Mouse (Mus musculus) cerebellum, adult 9-11 months (tissue): ENCODE results near the gene Atad1.
"Not testable (repeated sequence)": the region's sequence is repeated elsewhere in the genome, so short reads cannot be mapped to it uniquely, and the experiment has no call there.

Experiments
- DNase-seq: peaks from one replicate; pipeline ENCODE4 v3.0.0; 2022

Atad1 gene

GRCm38 (mm10) chr19:32739686-32740085, at the start of gene Atad1:
Gene Atad1, minus strand, starts transcription at chr19:32739786.
- DNase-seq = no peak

- not testable (repeated sequence) for DNase-seq
These were observed 48.4 kb upstream of the Atad1 start for GRCm38 (mm10) chr19:32788016-32788415.

DNA sequence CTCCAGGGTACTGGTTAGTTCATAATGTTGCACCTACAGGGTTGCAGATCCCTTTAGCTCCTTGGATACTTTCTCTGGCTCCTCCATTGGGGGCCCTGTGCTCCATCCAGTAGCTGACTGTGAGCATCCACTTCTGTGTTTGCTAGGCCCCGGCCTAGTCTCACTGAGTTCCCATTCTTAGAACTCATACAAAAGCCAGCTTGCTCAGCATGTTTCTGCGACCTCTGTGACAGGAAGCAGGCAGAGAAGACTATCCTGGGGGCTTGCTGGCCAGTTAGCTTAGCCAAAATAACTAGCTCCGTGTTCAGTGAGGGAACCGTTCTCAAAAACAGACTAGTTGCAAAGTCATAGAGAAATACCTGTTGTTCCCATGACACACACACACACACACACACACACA, 47.8 kb upstream of the Atad1 start:
- not testable (repeated sequence) for DNase-seq

DNA sequence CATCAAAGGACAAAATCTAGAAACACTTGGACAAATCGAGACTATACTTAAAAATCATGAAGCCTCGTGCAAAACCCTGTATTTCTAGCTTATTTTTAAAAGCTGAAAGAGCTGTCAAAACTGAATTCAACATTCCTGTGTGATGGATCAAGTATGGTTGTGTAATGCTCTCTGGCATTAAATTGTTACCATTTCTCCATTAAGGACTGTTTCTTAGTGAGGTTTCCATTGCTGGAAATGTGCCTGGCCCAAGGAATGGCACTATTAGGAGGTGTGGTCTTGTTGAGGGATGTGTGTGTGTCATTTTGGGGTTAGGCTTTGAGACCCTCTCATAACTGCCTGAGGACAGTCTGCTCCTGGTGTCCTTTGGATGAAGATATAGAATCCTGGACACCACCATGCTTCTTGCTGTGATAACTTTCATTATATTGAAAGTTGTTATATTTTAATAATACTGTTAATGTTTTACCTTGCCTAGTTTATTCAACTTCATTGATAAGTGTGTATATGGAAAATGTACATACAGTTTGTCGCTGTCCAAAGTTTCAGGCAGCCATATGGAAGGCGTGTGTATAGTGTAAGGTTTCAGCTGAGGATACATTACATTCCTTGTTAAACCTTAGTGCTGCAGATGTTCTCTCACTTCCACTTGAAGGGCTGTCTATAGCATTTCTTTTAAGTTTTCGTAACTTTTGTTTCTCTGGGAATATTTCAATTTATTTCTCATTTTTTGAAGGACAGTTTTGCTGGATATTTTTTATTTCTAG, 41.9 kb upstream of the Atad1 start:
- DNase-seq = no peak

DNA sequence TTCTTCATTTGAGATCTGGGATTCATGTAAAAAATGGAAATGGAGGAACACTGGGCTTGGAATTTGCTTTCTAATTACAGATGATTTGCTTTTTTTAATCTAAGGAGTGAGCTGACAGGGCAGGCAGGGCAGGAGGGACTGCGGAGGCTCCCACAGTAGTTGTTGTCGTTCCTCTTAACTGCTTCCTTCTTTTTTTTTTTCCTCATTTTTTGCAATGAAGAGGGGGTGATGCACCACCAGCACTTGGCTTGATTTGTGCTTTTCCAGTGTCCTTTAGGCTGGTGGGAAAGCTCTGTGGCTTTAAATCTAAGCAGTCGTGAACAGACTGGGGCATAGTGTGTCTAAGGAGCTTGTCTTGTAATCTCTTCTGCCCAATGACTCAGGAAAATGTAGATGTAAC, 39.5 kb upstream of the Atad1 start:
- no peak for DNase-seq

GRCm38 (mm10) chr19:32778411-32778810, 38.8 kb upstream of the Atad1 start:
- DNase-seq = no peak

DNA sequence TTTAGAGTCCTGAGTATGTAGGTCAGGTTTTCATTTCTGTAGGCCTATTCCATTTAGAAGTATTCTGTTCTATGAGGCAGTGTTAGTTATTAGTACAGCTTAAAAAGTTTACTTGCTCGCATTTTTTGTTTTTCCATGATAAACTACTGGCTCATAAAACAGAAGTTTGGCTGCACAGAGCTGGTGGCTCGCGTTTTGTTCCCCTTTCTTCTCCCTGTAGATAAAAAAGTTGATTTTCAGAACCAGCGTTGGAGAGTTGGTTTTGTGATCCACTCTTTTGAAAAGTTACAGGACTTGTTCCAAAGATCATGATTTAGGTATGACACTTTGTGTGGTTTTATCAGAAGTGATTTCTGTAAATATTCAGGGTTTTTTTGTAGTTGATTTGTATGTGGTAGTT, 22.9 kb upstream of the Atad1 start:
- DNase-seq = no peak

GRCm38 (mm10) chr19:32761162-32761561, 21.6 kb upstream of the Atad1 start:
- DNase-seq = no peak

GRCm38 (mm10) chr19:32760499-32760898, 20.9 kb upstream of the Atad1 start:
- no peak for DNase-seq

GRCm38 (mm10) chr19:32759357-32760024, 19.9 kb upstream of the Atad1 start:
- DNase-seq = no peak

- DNase-seq = no peak
These were observed 19.2 kb upstream of the Atad1 start for GRCm38 (mm10) chr19:32758793-32759161.

GRCm38 (mm10) chr19:32757831-32758792, 18.5 kb upstream of the Atad1 start:
- DNase-seq = no peak

- DNase-seq = peak; percentile 97
These were observed 17.5 kb upstream of the Atad1 start, which contains the start of gene Pten for GRCm38 (mm10) chr19:32756900-32757725. Gene Pten, plus strand, starts transcription at chr19:32757497.

DNA sequence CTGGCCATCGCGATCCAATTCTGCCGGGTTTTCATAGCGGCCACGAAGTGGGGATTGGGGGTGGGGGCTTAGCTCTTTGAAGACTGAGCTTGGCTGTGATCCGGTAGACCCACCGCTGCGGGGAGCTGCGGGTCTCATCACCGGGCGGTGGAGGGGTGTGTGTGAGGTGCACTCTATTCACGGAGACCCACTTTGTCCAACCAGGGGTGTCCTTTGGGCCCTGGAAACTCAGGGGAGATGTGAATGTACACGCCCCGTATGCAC, 17.0 kb upstream of the Atad1 start:
- no peak for DNase-seq

GRCm38 (mm10) chr19:32755792-32756635, 16.4 kb upstream of the Atad1 start:
- peak; percentile 98 for DNase-seq

- peak; percentile 51 for DNase-seq
These were observed 15.7 kb upstream of the Atad1 start for GRCm38 (mm10) chr19:32755104-32755791.

GRCm38 (mm10) chr19:32754188-32755000, 14.8 kb upstream of the Atad1 start:
- DNase-seq = peak; percentile 56

DNA sequence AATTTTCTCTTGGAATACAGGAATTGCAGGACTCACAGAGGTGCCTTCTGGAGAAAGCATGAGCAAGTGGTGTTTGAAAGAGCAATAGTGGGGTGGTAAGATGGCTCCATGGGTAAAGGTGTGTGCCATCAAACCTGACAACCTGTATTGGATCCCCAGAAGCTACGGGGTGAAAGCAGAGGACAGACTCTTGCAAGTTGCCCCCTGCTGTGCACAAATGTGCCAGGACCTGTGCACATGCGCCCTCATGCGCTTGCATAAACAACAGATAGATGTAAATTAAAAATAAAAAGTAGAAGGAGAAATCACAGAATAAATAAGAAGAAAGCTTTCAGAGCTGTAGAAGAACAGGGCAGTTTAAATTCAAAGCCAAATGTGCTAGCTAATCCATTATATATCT, 13.8 kb upstream of the Atad1 start:
- DNase-seq = peak; percentile 57

DNA sequence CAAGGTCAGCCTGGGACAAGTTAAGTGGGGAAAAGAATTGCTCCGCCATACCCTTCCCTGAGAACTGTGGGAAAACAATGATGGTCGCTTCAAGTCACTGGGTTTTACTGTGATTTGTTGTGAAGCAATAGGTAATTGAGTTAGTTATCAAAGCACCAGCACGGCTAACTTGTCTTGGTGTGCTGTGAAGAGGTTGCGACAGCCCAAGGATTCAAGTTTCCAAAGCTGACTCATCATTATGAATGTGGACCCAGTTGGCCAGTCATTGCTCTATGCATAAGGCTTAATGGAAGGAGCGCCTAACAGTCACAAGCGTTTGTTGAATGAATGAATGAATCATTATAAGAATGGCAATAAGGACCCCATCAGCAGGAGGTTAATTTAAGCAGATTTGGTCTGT, 12.8 kb upstream of the Atad1 start:
- DNase-seq = no peak

DNA sequence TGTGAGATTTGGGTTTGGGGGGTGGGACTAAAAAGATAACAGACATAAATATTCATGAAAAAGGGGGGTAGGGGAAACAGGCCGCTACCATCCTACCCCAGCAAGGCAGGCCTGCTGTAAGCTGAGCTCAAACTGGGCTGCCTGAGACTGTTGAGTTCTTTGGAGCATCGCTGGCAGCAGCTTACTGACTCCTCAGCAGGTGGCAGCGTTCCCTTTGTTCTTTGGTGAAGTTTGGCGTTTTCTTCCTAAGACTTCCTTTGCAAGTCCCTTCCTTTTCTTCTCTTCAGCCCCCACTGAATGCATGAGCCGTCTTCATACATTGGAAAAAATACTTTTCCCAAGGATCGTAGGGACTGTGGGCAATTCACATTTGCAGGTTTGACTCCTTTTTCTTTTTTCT, 9.8 kb upstream of the Atad1 start:
- DNase-seq = no peak
